Mouse (Mus musculus) testis, postnatal 14 days (tissue): Measurements from ENCODE around the gene Atf4.

ENCODE experiments used
- DNase-seq: peaks from one replicate; pipeline ENCODE4 v3.0.0; 2021; ENCODE audit warnings: low spot score

The Atf4 gene

DNA sequence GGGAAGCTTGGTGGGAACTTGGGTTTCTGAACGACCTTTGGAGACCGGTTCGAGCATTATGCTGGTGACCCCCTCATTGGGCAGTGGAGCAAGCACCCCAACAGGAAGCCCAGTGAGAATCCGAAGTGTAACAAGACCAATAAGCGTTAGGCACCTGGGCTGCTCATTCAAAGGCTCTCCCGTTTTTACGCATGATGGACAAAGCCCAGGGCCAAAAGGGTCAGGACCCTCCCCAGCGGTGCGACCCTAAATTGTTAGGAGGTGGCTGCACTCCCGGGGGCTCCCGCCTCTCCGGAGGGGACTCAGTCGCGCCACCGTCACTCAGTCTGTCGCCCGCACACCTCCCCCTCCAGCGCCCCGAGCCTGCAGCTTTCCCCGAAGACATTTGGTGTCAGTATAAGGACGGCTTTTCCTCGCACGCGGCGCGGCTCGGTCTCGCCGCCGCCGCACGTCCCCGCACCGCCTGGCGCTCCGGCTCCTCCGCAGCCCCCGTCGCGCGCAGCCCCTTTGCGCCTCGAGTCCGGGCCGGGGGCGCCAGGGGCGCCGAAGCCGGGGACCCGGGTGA lies 31.9 kb downstream of the Atf4 start, which contains the start of gene Cacna1i:
Cacna1i (plus strand) TSS at position 388 of the 565 bp plus-strand sequence.
- DNase-seq: no peak

DNA sequence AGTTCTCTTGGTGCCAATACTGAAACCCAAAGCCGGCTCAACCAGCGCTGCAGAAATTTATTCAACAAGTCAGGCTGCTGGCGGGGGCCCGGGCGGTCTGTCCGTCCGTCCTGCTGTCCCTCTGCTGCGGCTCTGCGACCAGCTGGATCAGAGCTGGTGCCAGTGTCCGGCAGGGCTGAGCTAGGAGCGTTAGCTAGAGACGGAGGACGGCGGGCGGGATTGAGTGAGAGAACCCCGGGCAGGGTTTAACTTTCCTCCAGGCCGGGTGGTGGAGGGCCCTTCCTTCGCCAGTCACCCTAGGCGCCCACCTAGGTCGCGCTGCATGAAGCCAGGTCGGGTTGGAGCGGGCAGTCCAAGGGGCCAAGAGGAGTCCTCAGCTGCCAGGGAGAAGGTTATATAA lies 33.1 kb downstream of the Atf4 start:
- no peak for DNase-seq

DNA sequence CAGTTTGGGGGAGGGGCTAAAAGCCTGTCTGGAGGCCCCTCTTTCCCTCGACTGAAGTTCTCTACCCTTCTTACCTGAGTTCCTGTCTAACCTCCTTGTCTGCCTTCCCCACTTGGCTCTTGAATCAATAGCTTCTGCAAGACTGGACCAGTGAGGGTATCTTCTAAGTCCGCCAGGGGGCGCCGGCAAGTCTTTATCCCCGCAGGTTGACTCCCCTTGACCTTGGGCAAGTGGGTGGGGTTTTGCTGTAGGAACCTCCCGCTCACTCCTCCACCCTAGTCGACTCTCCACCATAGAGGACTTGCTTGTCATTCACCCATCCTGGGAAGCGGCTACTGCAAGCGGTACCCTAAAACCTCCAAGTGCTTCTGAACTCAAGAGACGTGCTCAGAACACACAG lies 34.5 kb downstream of the Atf4 start:
- DNase-seq: peak; percentile 71

DNA sequence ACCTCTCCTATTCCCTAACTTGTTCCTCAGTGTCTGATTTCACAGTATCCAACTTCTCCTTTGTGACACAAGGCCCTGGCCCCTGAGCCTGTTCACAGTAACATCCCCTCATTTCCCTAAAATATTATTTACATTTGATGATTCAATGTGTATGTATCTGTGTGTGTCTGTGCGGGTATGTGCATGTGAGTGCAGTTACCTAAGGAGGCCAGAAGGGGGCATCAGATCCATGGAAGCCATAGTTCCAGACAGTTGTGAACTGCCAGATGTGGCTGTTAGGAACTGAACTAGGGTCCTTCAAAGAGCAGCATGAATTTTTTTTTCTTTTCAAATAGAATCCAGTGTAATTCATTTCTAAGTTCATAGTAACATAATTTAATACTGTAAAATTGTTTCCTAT lies 42.2 kb downstream of the Atf4 start:
- no peak for DNase-seq

GRCm38 (mm10) chr15:80303779-80304178 lies 48.8 kb downstream of the Atf4 start:
- no peak for DNase-seq

- no peak for DNase-seq
Measured at GRCm38 (mm10) chr15:80304188-80304587, 49.2 kb downstream of the Atf4 start.

GRCm38 (mm10) chr15:80306146-80306545 lies 51.2 kb downstream of the Atf4 start:
- no peak for DNase-seq
